Mouse (Mus musculus) CD4-positive, CD25-positive, alpha-beta regulatory T cell, adult 2 months (primary cell): ENCODE results near the gene Mbd3.
"Not testable (repeated sequence)": the region's sequence is repeated elsewhere in the genome, so short reads cannot be mapped to it uniquely, and the experiment has no call there.

ENCODE experiments used
- DNase-seq: peaks from one replicate; pipeline ENCODE4 v3.0.0-alpha.2; 2012; ENCODE audit warnings: low read depth, low spot score

Gene Mbd3

GRCm38 (mm10) chr10:80369995-80370747 lies 29.2 kb downstream of the Mbd3 start:
- peak; percentile 58 for DNase-seq

- peak; percentile 37 for DNase-seq
Observed at GRCm38 (mm10) chr10:80368392-80368791, 31.0 kb downstream of the Mbd3 start.

- peak; percentile 47 for DNase-seq
Observed at GRCm38 (mm10) chr10:80367954-80368353, 31.4 kb downstream of the Mbd3 start.

- DNase-seq = no peak
Observed at GRCm38 (mm10) chr10:80365736-80366135, 33.6 kb downstream of the Mbd3 start.

- DNase-seq = no peak
Observed at GRCm38 (mm10) chr10:80363734-80364133, 35.6 kb downstream of the Mbd3 start.

GRCm38 (mm10) chr10:80357994-80358639 lies 41.2 kb downstream of the Mbd3 start:
- no peak for DNase-seq

- no peak for DNase-seq
Observed at GRCm38 (mm10) chr10:80357336-80357735, 42.0 kb downstream of the Mbd3 start.

- no peak for DNase-seq
Observed at GRCm38 (mm10) chr10:80356737-80357136, 42.6 kb downstream of the Mbd3 start.

- DNase-seq = no peak
Observed at GRCm38 (mm10) chr10:80356001-80356682, 43.2 kb downstream of the Mbd3 start, which contains the start of gene Plk5. Gene Plk5, plus strand, starts transcription at chr10:80356459.

- no peak for DNase-seq
Observed at GRCm38 (mm10) chr10:80355431-80355830, 43.9 kb downstream of the Mbd3 start.

- no peak for DNase-seq
Observed at GRCm38 (mm10) chr10:80352727-80353126, 46.6 kb downstream of the Mbd3 start.

- no peak for DNase-seq
Observed at GRCm38 (mm10) chr10:80351896-80352295, 47.5 kb downstream of the Mbd3 start.

GRCm38 (mm10) chr10:80350292-80350691 lies 49.1 kb downstream of the Mbd3 start:
- DNase-seq = peak; percentile 90

GRCm38 (mm10) chr10:80348981-80349380 lies 50.4 kb downstream of the Mbd3 start:
- DNase-seq = no peak

GRCm38 (mm10) chr10:80348244-80348781 lies 51.0 kb downstream of the Mbd3 start, which contains the start of gene Adamtsl5:
Gene Adamtsl5, minus strand, starts transcription at chr10:80348412.
- DNase-seq = peak; percentile 86

GRCm38 (mm10) chr10:80347514-80347967 lies 51.8 kb downstream of the Mbd3 start:
- no peak for DNase-seq

GRCm38 (mm10) chr10:80345929-80346328 lies 53.4 kb downstream of the Mbd3 start:
- not testable (repeated sequence) for DNase-seq

GRCm38 (mm10) chr10:80345122-80345521 lies 54.2 kb downstream of the Mbd3 start:
- DNase-seq = peak; percentile 55

GRCm38 (mm10) chr10:80344131-80344661 lies 55.2 kb downstream of the Mbd3 start:
- DNase-seq = no peak

- DNase-seq = no peak
Observed at GRCm38 (mm10) chr10:80343425-80343895, 55.9 kb downstream of the Mbd3 start.

GRCm38 (mm10) chr10:80342749-80343424 lies 56.5 kb downstream of the Mbd3 start:
- DNase-seq = peak; percentile 79
